Mouse (Mus musculus): ENCODE data around the gene Unc5b. TPM values are rescaled to one million over a fixed set of nuclear protein-coding genes. Genes with fewer than 3 reads are reported as not detected.
"Not testable (repeated sequence)": the region's sequence is repeated elsewhere in the genome, so short reads cannot be mapped to it uniquely, and the experiment has no call there.

Gene Unc5b
- polyA plus RNA-seq (2014; fragmentation: Nextera tagmentation; extraction: Ambion mirVana): 2.4 and 2.8 TPM in 2 replicates

DNA sequence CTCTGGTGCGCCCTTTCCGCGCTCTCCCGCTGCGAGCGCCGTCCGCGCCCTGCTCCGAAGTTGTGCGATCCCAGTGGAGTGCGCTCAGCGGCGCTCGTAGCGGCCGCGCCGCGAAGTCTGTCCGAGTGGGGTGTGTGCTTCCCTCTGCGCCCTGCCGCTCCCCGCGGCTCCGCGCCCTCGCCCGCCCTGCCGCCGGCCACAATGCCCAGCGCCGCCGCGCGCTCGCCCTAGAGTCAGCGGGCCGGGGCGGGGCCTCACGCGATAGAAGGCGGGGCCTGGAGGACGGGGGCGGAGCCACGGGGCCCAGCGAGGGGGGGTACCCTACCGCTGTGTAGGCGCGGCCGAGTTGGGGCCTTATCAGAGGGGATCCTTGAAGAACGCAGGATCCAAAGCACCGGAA is at the start of gene Unc5b:
Unc5b (minus strand) TSS at position 203 of the 400 bp plus-strand sequence.
- ATAC-seq (ENCODE audit: low FRiP score, low TSS enrichment) (peak; percentile 94), DNase-seq (peak; percentile 93)
- Histone ChIP-seq H3K9me3 (ENCODE audit: control insufficient read depth, low read length) (no peaks in the 10 kb centered on the region), H3K4me1 (ENCODE audit: control insufficient read depth, insufficient read depth, low read length) (peaks cover 37% of the 10 kb centered on the region), H3K27ac (replicated peaks; ENCODE audit: low read depth, low read length) (peak within 1 kb of the TSS; percentile 45; the same call in 1 of the 2 replicates), H3K9ac (replicated peaks; ENCODE audit: low read length) (peak within 1 kb of the TSS; percentile 57), H3K27me3 (ENCODE audit: control insufficient read depth, insufficient read depth, low read length) (peaks cover 61% of the 10 kb centered on the region), H3K4me2 (ENCODE audit: low read length) (peak within 1 kb of the TSS; percentile 96), H3K36me3 (ENCODE audit: control insufficient read depth, insufficient read depth, low read length) (no peaks in the 10 kb centered on the region), H3K4me3 (replicated peaks; ENCODE audit: low read depth, low read length) (peak within 1 kb of the TSS; percentile 57)
- under 1% methylated on average over 49 of the region's 53 CpGs for WGBS

DNA sequence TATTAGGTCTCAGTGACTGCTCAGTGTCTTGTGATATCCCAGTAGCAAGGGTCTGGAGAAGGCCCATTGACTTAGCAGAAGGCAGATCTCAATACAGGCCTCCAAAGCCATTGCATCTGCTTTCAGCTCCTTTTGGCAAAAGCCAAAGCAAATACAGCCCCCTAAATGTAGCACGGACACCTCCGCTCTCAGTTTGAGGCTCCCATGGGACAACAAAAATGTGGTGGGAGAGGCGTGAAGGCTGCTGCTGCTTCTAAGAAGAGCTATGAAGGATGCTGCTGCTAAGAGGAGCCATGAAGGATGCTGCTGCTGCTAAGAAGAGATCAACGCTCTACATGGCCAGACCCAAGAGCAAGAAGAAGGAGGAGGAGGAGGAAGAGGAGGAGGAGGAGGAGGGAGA is 48.4 kb upstream of the Unc5b start:
- whole genome bisulfite sequencing: 91% methylated on average over 4 of the region's 4 CpGs
- Histone ChIP-seq H3K4me3 (replicated peaks; ENCODE audit: low read depth, low read length) (no peak overlapping the region), H3K4me2 (ENCODE audit: low read length) (no peak overlapping the region), H3K27ac (replicated peaks; ENCODE audit: low read depth, low read length) (no peak overlapping the region), H3K36me3 (ENCODE audit: control insufficient read depth, insufficient read depth, low read length) (no peaks in the 10 kb centered on the region), H3K9ac (replicated peaks; ENCODE audit: low read length) (no peak overlapping the region), H3K4me1 (ENCODE audit: control insufficient read depth, insufficient read depth, low read length) (no peaks in the 10 kb centered on the region), H3K27me3 (ENCODE audit: control insufficient read depth, insufficient read depth, low read length) (no peaks in the 10 kb centered on the region), H3K9me3 (ENCODE audit: control insufficient read depth, low read length) (no peaks in the 10 kb centered on the region)
- ATAC-seq (ENCODE audit: low FRiP score, low TSS enrichment) (no peak), DNase-seq (no peak)

DNA sequence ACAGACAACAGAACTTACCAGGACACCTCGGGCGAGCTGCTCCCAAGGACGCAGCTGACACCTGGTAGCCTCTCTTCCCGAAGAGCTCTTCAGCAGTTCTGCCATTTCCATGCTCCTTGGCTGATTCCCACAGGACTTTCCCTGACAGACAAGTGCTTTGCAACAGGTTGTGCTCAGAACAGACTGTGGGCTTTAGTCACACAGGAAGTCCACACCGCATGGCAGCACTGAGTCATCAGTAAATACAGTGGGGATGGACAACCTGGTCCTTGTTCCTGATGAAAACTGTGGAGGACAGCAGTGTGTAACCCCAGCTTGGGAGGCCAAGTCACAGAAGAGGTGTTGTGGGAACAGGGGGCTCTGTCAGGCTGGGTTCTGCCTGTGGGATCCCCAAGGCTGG is 45.7 kb upstream of the Unc5b start:
- H3K4me1 ChIP-seq (ENCODE audit: control insufficient read depth, insufficient read depth, low read length): no peaks in the 10 kb centered on the region
- ATAC-seq (ENCODE audit: low FRiP score, low TSS enrichment) (no peak), DNase-seq (no peak)
- no peak overlapping the region for H3K4me2 ChIP-seq (ENCODE audit: low read length)
- H3K4me3 ChIP-seq (replicated peaks; ENCODE audit: low read depth, low read length): no peak overlapping the region
- no peaks in the 10 kb centered on the region for H3K36me3 ChIP-seq (ENCODE audit: control insufficient read depth, insufficient read depth, low read length)
- H3K9me3 ChIP-seq (ENCODE audit: control insufficient read depth, low read length): no peaks in the 10 kb centered on the region
- no peak overlapping the region for H3K9ac ChIP-seq (replicated peaks; ENCODE audit: low read length)
- 92% methylated on average over 5 of the region's 5 CpGs for WGBS
- H3K27ac ChIP-seq (replicated peaks; ENCODE audit: low read depth, low read length): no peak overlapping the region
- H3K27me3 ChIP-seq (ENCODE audit: control insufficient read depth, insufficient read depth, low read length): no peaks in the 10 kb centered on the region

DNA sequence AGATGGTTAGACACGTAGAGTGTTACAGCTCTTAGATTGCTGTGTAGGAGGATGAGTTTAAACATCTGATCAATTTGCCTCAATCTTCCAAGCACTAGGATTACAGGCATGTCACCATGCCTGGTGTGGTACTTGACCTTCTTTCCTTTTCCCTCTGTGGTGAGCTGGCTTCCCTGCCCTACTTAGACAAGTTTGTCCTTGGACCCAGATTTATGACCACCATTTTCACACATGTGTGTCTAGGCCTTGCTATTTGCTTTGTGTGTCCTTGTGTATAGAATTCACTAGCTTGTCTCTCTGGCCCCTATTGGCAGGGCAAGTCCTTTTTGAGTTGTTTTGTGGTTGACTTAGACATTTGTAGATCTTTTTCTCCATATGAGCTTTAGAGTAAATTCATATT is 43.6 kb upstream of the Unc5b start:
- DNase-seq (no peak), ATAC-seq (ENCODE audit: low FRiP score, low TSS enrichment) (no peak)
- Histone ChIP-seq H3K4me1 (ENCODE audit: control insufficient read depth, insufficient read depth, low read length) (no peaks in the 10 kb centered on the region), H3K9ac (replicated peaks; ENCODE audit: low read length) (no peak overlapping the region), H3K4me2 (ENCODE audit: low read length) (no peak overlapping the region), H3K36me3 (ENCODE audit: control insufficient read depth, insufficient read depth, low read length) (no peaks in the 10 kb centered on the region), H3K27ac (replicated peaks; ENCODE audit: low read depth, low read length) (no peak overlapping the region), H3K4me3 (replicated peaks; ENCODE audit: low read depth, low read length) (no peak overlapping the region), H3K9me3 (ENCODE audit: control insufficient read depth, low read length) (no peaks in the 10 kb centered on the region), H3K27me3 (ENCODE audit: control insufficient read depth, insufficient read depth, low read length) (no peaks in the 10 kb centered on the region)
- WGBS: 98% methylated on average over 1 of the region's 1 CpGs

DNA sequence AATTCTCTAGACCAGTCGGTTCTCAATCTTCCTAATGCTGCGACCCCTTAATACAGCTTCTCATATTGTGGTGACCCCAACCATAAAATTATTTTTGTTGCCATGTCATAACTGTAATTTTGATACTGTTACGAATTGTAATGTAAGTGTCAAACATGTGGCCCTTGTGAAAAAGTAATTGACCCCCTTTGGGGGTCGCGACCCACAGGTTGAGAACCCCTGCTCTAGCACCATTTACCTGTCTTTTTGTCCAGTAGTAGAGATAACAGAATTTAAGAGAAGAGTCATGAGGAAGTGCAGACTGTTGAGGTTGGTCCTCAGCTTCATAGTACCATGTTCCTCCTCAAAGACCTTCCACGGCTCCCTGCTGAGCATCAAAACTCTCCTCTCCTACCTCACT is 31.9 kb upstream of the Unc5b start:
- DNase-seq: no peak
- Histone ChIP-seq H3K27me3 (ENCODE audit: control insufficient read depth, insufficient read depth, low read length) (no peaks in the 10 kb centered on the region), H3K9ac (replicated peaks; ENCODE audit: low read length) (no peak overlapping the region), H3K36me3 (ENCODE audit: control insufficient read depth, insufficient read depth, low read length) (no peaks in the 10 kb centered on the region), H3K4me2 (ENCODE audit: low read length) (no peak overlapping the region), H3K4me1 (ENCODE audit: control insufficient read depth, insufficient read depth, low read length) (no peaks in the 10 kb centered on the region), H3K27ac (replicated peaks; ENCODE audit: low read depth, low read length) (no peak overlapping the region), H3K9me3 (ENCODE audit: control insufficient read depth, low read length) (no peaks in the 10 kb centered on the region), H3K4me3 (replicated peaks; ENCODE audit: low read depth, low read length) (no peak overlapping the region)
- 74% methylated on average over 6 of the region's 6 CpGs for WGBS
- ATAC-seq (ENCODE audit: low FRiP score, low TSS enrichment): no peak

DNA sequence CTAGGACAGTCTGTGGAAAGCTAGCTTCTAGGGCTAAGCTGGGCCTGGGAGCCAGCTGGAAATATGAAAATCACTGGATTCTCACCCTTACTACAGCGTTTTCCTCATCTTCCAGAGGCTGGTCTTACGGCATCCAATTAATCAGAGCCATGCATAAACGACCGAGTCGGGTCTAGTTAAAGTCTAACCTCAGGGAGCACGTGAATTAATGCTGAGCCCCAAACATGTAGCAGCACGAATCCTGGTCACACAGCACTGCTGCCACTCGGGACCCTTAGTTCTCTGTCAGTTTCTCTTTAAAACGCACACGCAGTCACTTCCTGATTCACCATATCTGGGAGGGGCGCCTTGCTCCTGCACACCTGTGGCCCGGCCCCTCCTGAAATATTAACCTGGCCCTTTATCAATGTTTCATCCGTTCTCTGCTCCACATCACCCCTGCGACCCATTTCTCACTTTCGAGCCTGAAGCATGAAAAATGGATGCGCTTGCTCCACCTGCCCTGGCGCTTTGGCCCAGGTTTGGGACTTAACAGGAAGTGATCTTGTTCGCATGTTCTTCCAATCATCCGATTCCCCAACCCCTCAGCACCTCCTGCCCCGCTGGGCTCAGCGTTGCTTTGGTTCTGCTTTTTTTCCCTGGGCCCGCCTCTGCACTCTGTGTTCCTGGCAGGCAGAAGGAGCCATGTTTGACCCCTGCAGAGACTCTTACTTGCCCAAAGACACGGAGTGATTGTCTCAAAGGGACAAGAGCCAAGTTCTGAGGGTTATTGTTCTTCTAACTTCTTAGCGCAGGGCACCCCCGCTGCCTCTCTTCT is 31.3 kb upstream of the Unc5b start:
- no peaks in the 10 kb centered on the region for H3K27me3 ChIP-seq (ENCODE audit: control insufficient read depth, insufficient read depth, low read length)

DNA sequence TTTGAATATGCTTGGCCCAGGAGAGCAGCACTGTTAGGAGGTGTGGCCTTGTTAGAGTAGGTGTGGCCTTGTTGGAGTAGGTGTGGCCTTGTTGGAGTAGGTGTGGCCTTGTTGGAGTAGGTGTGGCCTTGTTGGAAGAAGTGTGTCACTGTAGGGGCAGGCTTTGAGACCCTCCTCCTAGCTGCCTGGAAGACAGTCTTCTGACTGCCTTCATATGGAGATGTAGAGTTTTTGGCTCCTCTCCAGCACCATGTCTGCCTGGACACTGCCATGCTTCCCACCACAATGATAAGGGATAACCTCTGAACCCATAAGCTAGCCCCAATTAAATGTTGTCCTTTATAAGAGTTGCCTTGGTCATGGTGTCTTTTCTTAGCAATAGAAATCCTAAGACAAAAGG is 13.9 kb upstream of the Unc5b start:
- H3K4me3 ChIP-seq (replicated peaks; ENCODE audit: low read depth, low read length); H3K36me3 ChIP-seq (ENCODE audit: control insufficient read depth, insufficient read depth, low read length); H3K4me1 ChIP-seq (ENCODE audit: control insufficient read depth, insufficient read depth, low read length); ATAC-seq (ENCODE audit: low FRiP score, low TSS enrichment); H3K9me3 ChIP-seq (ENCODE audit: control insufficient read depth, low read length); H3K4me2 ChIP-seq (ENCODE audit: low read length); H3K9ac ChIP-seq (replicated peaks; ENCODE audit: low read length); DNase-seq; H3K27me3 ChIP-seq (ENCODE audit: control insufficient read depth, insufficient read depth, low read length); H3K27ac ChIP-seq (replicated peaks; ENCODE audit: low read depth, low read length): not testable (repeated sequence)

More for the DNA sequence above, 31.3 kb upstream of the Unc5b start:
- ATAC-seq (ENCODE audit: low FRiP score, low TSS enrichment) (no peak), DNase-seq (no peak)
- no peak overlapping the region for H3K9ac ChIP-seq (replicated peaks; ENCODE audit: low read length)
- no peak overlapping the region for H3K4me3 ChIP-seq (replicated peaks; ENCODE audit: low read depth, low read length)
- no peaks in the 10 kb centered on the region for H3K9me3 ChIP-seq (ENCODE audit: control insufficient read depth, low read length)
- H3K27ac ChIP-seq (replicated peaks; ENCODE audit: low read depth, low read length): no peak overlapping the region
- H3K4me1 ChIP-seq (ENCODE audit: control insufficient read depth, insufficient read depth, low read length): no peaks in the 10 kb centered on the region
- no peaks in the 10 kb centered on the region for H3K36me3 ChIP-seq (ENCODE audit: control insufficient read depth, insufficient read depth, low read length)
- H3K4me2 ChIP-seq (ENCODE audit: low read length): no peak overlapping the region
- whole genome bisulfite sequencing: 60% methylated on average over 25 of the region's 25 CpGs

DNA sequence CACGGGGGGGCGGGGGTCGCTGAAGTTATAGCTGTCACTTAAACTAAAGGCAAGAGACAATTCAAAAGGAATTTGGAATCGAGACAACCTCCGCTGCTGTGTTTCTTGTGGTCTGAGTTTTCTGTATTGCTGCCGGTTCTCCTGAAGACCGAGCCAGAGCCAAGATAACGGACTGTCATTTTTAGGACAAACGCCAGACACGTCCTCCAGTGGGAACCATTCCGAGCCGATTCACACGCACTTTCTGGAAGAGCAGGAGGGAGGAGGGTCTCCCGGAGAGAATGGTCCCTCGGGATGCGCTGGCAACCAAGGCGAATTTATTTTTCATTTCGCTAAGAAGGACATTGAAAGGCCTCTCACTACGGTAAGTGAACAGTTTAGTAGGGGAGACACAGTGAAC is 7.4 kb upstream of the Unc5b start:
- Histone ChIP-seq H3K27ac (replicated peaks; ENCODE audit: low read depth, low read length) (no peak overlapping the region), H3K9me3 (ENCODE audit: control insufficient read depth, low read length) (no peaks in the 10 kb centered on the region), H3K4me3 (replicated peaks; ENCODE audit: low read depth, low read length) (no peak overlapping the region), H3K9ac (replicated peaks; ENCODE audit: low read length) (no peak overlapping the region), H3K27me3 (ENCODE audit: control insufficient read depth, insufficient read depth, low read length) (peaks cover under 1% of the 10 kb centered on the region), H3K36me3 (ENCODE audit: control insufficient read depth, insufficient read depth, low read length) (no peaks in the 10 kb centered on the region), H3K4me1 (ENCODE audit: control insufficient read depth, insufficient read depth, low read length) (no peaks in the 10 kb centered on the region), H3K4me2 (ENCODE audit: low read length) (no peak overlapping the region)
- DNase-seq (peak; percentile 47), ATAC-seq (ENCODE audit: low FRiP score, low TSS enrichment) (no peak)
- WGBS: 56% methylated on average over 19 of the region's 19 CpGs

DNA sequence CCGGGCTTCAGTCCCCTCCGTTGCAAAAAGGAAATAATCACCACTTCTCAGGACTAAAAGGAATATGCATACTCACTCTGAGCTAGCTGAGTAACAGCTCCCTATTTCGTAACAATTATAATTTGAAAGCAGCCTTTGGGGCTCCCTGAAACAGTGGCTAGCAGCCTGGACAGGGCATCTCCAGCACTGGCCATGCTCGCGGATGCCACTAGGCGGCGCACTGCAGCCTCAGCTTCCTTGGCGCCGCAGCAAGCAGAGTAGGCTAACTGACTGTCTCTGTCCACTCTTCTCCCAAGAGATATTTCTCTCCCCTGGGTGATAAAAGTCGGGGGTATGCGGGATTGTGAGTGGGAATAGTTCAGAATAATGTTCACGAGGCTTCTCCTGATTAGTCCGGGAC is 3.6 kb upstream of the Unc5b start:
- no peaks in the 10 kb centered on the region for H3K36me3 ChIP-seq (ENCODE audit: control insufficient read depth, insufficient read depth, low read length)
- DNase-seq (peak; percentile 88), ATAC-seq (ENCODE audit: low FRiP score, low TSS enrichment) (no peak)
- peaks cover 17% of the 10 kb centered on the region for H3K4me1 ChIP-seq (ENCODE audit: control insufficient read depth, insufficient read depth, low read length)
- no peak overlapping the region for H3K4me2 ChIP-seq (ENCODE audit: low read length)
- no peak overlapping the region for H3K27ac ChIP-seq (replicated peaks; ENCODE audit: low read depth, low read length)
- no peak overlapping the region for H3K4me3 ChIP-seq (replicated peaks; ENCODE audit: low read depth, low read length)
- H3K27me3 ChIP-seq (ENCODE audit: control insufficient read depth, insufficient read depth, low read length): peaks cover 33% of the 10 kb centered on the region
- H3K9me3 ChIP-seq (ENCODE audit: control insufficient read depth, low read length): no peaks in the 10 kb centered on the region
- WGBS: 2% methylated on average over 13 of the region's 13 CpGs
- H3K9ac ChIP-seq (replicated peaks; ENCODE audit: low read length): no peak overlapping the region

Data from midbrain, embryonic 14.5 days (tissue).